Mouse (Mus musculus): ENCODE measurements around the gene Pard6b. TPM values are rescaled to one million over a fixed set of nuclear protein-coding genes. Genes with fewer than 3 reads are reported as not detected.

The Pard6b gene
- polyA plus RNA-seq, 1 experiment from 2014 or later = 10.4 TPM

DNA sequence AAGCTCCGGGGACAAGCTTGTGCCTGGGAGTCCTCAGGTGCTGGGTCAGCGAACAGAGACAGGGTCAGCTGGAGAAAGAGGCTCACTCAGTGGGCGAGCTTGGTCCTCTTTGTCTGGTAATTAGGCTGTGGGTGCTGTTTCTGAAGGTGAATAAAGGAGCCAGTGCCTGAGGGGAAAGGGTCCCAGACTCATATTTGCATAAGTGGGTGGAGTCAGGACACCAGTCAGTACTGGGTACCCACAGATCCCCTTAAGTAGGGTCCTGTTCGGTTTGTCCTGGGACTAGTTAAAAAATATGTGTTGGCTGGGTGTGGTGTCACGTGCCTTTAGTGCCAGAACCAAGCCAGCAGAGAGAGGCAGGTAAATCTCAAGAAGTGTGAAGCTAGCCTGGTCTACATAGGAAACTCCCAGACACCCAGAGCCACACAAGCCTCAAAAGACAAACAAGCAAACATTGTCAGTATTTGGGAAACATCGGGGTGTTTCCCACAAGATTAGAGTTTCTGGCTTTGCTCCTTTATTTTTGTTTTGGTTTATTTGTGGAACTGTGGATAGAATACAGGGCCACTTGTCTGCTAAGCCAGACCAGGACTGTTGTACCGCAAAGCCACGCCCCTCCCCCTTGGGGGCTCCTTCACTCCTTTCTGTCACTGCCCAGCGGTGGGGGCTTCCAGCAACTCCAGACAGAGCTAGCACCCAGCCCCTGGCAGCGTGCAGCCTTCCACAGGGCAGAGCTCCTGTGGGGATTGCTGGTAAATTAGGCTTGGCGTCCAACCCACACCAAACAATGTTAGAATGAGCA, 44.7 kb downstream of the Pard6b start:
- no peak for DNase-seq (ENCODE audit: extremely low spot score, low spot score)
- H3K27me3 ChIP-seq (ENCODE audit: poor library complexity, severe bottlenecking) = peaks cover 8% of the 10 kb centered on the region
- H3K27ac ChIP-seq = peak overlapping the region; percentile 69; the same call in 1 of the 2 replicates
- 20% methylated on average over 11 of the region's 11 CpGs for WGBS
- H3K9me3 ChIP-seq = 0 out of 2 replicates have a peak, but pooled peaks cover 3% of the 10 kb centered on the region
- H3K4me1 ChIP-seq = peaks cover 40% of the 10 kb centered on the region
- H3K36me3 ChIP-seq (replicated peaks) = no peaks in the 10 kb centered on the region
- H3K4me3 ChIP-seq = no peak overlapping the region

DNA sequence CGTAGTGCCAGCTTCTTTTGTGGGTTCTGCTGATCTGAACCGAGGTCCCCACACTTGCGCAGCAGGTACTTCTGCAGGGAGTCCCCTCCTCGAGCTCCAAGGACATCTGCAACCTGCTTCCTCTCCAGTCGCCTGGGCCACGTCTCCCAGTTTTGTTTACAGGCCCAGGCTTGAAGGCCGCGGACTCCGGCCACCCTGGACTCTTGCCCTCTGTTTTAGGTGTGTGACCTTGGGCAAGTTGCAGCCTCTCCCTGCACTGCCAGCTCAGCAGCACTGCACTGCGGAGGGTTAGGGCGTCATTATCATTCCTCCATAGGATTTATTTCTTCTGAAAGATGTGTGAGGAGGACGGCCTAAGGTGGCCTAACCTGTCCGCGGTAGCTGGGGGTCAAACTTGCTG, 47.0 kb downstream of the Pard6b start:
- no peak for DNase-seq (ENCODE audit: extremely low spot score, low spot score)
- peaks cover 40% of the 10 kb centered on the region for H3K4me1 ChIP-seq
- H3K9me3 ChIP-seq = no peaks in the 10 kb centered on the region
- peak overlapping the region; percentile 18 for H3K4me3 ChIP-seq
- peak overlapping the region; percentile 83 for H3K27ac ChIP-seq
- no peaks in the 10 kb centered on the region for H3K36me3 ChIP-seq (replicated peaks)
- H3K27me3 ChIP-seq (ENCODE audit: poor library complexity, severe bottlenecking) = peaks cover 8% of the 10 kb centered on the region
- WGBS = 74% methylated on average over 14 of the region's 14 CpGs

DNA sequence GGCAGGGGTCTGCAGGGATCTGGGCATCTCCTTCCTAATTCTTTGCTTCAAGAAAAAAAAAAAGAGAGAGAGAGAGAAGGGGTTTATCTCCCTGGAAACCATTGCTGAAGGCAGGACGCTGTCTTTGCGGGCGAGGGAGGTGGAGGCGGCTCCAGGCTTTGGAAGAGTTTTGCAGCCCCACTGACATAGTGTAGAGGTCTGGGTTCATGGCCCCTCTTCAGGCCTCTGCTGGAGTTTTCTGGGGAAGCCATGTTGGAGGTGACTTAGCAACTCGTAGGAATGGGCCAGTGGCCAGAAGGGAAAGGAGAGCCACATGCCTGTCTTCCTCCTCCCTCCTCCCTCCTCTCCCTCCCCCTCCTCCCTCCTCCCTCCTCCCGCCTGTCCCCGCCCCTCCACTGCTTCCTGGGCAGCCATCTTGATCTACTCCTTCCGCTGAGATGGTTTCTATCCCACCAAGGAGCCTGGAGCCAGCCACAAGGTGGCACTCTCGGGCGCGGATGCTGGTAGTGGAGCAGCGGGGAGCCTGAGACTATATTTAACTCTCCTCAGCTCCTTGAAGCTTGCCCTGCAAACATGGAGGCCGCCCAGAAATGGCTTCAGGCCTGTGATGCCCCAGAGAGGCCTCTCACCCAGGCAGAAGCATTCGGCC, 47.5 kb downstream of the Pard6b start:
- H3K27me3 ChIP-seq (ENCODE audit: poor library complexity, severe bottlenecking) = peaks cover 8% of the 10 kb centered on the region
- WGBS = 28% methylated on average over 12 of the region's 14 CpGs
- no peaks in the 10 kb centered on the region for H3K36me3 ChIP-seq (replicated peaks)
- H3K4me1 ChIP-seq = peaks cover 40% of the 10 kb centered on the region
- H3K27ac ChIP-seq = peak overlapping the region; percentile 83
- peak overlapping the region; percentile 18 for H3K4me3 ChIP-seq
- no peaks in the 10 kb centered on the region for H3K9me3 ChIP-seq
- DNase-seq (ENCODE audit: extremely low spot score, low spot score) = peak; percentile 92

DNA sequence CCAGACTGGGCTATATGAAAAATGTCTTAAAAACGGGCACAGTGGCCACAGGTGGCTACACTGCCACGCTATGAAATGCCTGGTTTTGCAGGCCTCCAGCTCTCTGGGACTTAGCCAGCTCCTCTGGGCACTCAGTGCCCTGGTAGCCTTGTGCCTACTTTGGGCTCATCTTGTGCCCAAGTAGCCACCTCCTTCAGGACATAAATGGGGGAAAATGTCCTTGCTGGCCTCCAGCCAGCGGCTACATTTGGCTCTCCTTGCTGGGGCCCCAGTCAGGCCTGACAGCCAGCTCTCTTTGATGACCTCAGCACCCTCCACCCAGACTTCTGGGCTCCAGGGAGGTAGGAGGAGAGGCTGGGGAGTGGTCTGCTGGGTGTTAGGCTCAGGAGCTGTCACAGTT, 49.2 kb downstream of the Pard6b start:
- Histone ChIP-seq H3K27me3 (ENCODE audit: poor library complexity, severe bottlenecking) (no peaks in the 10 kb centered on the region), H3K9me3 (no peaks in the 10 kb centered on the region), H3K4me1 (peaks cover 27% of the 10 kb centered on the region), H3K36me3 (replicated peaks) (no peaks in the 10 kb centered on the region), H3K27ac (0 out of 2 replicates have a peak overlapping the region, but pooled peaks have one; percentile 37), H3K4me3 (no peak overlapping the region)
- 90% methylated on average over 3 of the region's 3 CpGs for WGBS
- no peak for DNase-seq (ENCODE audit: extremely low spot score, low spot score)

DNA sequence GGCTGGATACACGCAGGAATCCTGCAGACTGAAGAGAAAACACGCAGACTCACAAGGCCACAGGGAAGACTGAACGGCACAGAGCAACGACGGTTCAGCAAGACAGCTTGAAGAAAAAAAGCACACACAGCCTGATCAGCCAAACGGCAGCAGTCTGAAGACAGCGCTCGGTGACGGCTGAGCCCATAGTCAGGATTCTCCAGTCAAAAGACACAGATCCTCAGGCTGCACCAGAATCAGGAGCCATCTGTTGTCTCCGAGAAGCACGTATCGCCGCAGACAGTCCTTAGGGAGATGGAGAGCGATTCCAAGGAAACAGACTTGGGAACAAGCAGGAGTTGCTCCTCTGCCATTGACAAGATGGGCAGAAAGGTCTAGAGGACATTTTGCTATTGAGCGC, 56.4 kb downstream of the Pard6b start:
- Histone ChIP-seq H3K9me3 (no peaks in the 10 kb centered on the region), H3K27ac (no peak overlapping the region)
- no peak for DNase-seq (ENCODE audit: extremely low spot score, low spot score)

DNA sequence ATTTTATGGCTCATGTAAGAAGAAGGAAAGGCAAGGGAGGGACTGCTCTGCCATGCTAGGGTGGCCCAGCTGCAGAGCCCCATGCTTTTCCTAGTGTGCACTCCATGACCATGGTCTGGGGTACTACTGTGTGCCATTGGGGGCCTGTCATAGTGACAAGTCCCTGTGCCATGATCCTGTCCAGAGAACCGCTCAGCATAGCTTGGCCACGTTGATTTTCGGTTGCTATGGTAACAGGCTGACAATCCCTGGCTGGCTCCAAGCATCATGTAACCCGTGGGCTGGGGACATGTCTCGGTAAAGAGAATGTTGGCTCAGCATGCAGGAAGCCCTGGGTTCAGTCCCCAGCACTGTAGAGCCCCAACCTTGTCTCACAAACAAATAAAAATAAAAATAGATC, 63.0 kb downstream of the Pard6b start:
- Histone ChIP-seq H3K4me1 (peaks cover 26% of the 10 kb centered on the region), H3K36me3 (replicated peaks) (no peaks in the 10 kb centered on the region), H3K9me3 (no peaks in the 10 kb centered on the region), H3K4me3 (no peak overlapping the region), H3K27me3 (ENCODE audit: poor library complexity, severe bottlenecking) (no peaks in the 10 kb centered on the region), H3K27ac (no peak overlapping the region)
- DNase-seq (ENCODE audit: extremely low spot score, low spot score) = no peak
- WGBS = 53% methylated on average over 5 of the region's 5 CpGs

More for the DNA sequence above, 56.4 kb downstream of the Pard6b start:
- Histone ChIP-seq H3K36me3 (replicated peaks) (no peaks in the 10 kb centered on the region), H3K4me3 (no peak overlapping the region), H3K4me1 (no peaks in the 10 kb centered on the region), H3K27me3 (ENCODE audit: poor library complexity, severe bottlenecking) (no peaks in the 10 kb centered on the region)
- 85% methylated on average over 15 of the region's 15 CpGs for WGBS

DNA sequence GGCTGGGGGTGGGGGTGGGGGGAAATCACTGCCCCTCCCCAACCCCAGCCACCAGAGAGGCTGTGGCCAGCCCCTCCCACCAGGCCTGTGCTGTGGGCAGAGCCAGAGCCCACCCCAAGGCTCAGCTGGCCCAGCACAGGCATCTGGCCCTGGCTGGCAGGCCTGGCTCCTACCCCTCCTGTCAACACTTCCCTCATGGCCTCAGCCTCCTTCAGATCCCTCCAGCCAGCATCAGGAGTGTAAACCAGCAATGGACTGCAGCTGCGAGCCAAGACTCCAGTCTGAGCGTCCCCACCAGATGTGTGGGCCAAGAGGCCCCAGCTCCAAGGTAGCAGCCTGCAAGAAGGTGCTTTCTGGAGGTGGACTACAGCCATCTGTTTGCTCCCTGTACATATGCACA, 64.6 kb downstream of the Pard6b start:
- H3K27me3 ChIP-seq (ENCODE audit: poor library complexity, severe bottlenecking) = no peaks in the 10 kb centered on the region
- H3K4me1 ChIP-seq = peaks cover 26% of the 10 kb centered on the region
- no peak overlapping the region for H3K27ac ChIP-seq
- no peak overlapping the region for H3K4me3 ChIP-seq
- 80% methylated on average over 2 of the region's 2 CpGs for WGBS
- DNase-seq (ENCODE audit: extremely low spot score, low spot score) = no peak
- no peaks in the 10 kb centered on the region for H3K9me3 ChIP-seq
- no peaks in the 10 kb centered on the region for H3K36me3 ChIP-seq (replicated peaks)

DNA sequence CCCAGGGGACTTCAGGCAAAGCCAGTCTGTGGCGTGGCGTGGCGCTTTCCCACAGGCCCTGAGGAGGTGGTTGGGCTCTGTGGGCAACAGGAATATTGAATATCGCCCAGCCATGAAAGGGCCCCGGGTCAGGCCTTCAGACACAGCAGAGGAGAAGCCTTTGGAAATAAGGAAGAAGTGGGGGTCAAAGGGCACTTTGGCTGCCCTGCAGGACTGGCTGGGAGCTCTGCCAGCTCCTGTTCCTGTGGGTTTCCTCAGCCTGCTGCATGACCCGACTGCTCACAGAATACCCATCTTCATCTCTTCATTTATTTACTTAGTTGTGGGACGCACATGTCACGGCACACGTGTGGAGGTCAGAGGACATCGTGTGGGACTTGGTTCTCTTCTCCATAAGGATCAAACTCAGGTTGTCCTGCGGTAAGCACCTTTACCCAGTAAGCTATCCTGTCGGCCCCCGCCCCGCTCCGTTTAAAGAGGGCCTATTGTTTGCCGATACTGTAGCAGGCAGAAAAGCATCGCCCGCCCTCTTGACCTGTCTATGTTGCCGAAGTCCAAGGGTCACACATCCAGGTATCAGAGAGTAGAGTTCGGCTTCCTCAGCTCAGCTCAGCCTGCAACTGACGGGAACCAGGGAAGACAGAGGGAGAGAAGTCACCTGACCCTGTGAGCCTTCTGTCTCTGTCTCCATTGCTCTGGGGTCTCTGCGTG, 67.1 kb downstream of the Pard6b start:
- H3K27me3 ChIP-seq (ENCODE audit: poor library complexity, severe bottlenecking) = no peaks in the 10 kb centered on the region
- DNase-seq (ENCODE audit: extremely low spot score, low spot score) = no peak
- peaks cover 33% of the 10 kb centered on the region for H3K4me1 ChIP-seq
- H3K27ac ChIP-seq = no peak overlapping the region
- 71% methylated on average over 22 of the region's 22 CpGs for WGBS
- H3K36me3 ChIP-seq (replicated peaks) = no peaks in the 10 kb centered on the region
- H3K9me3 ChIP-seq = no peaks in the 10 kb centered on the region
- no peak overlapping the region for H3K4me3 ChIP-seq

DNA sequence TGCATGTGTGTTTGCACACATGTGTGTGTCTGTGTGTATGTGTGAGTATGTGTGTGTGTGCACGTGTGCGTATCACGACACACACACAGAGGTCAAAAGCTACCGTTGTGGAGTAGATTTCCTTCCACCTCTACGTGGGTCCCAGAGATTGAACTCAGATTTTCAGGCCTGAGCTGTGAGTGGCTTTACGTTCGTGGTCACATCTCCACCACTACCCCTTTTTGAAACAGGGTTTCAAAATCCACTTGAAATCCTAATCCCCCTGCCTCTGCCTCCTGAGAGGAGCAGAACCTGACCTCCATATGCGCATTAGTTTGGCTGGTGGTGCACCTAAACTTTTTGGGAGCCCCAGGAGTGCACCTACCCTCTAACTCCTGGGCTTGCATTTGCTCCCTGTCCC, 68.4 kb downstream of the Pard6b start:
- DNase-seq (ENCODE audit: extremely low spot score, low spot score) = no peak
- no peaks in the 10 kb centered on the region for H3K36me3 ChIP-seq (replicated peaks)
- H3K27ac ChIP-seq = no peak overlapping the region
- no peak overlapping the region for H3K4me3 ChIP-seq
- no peaks in the 10 kb centered on the region for H3K27me3 ChIP-seq (ENCODE audit: poor library complexity, severe bottlenecking)
- H3K4me1 ChIP-seq = peaks cover 39% of the 10 kb centered on the region
- no peaks in the 10 kb centered on the region for H3K9me3 ChIP-seq
- 93% methylated on average over 8 of the region's 8 CpGs for WGBS

Small RNA genes within 50 kb of the gene (microRNA-seq; reads per million reads assigned to microRNA genes)
- not detected for gene Gm24327

Other genes starting within 250 kb of the Pard6b start
- gene Ptpn1, start 148.9 kb upstream of the Pard6b start, polyA plus RNA-seq (2016; fragmentation: Nextera tagmentation; extraction: Ambion mirVana) = 66.0 and 66.4 TPM in 2 replicates
- gene Ripor3, start 70.4 kb upstream of the Pard6b start, polyA plus RNA-seq (2016; fragmentation: Nextera tagmentation; extraction: Ambion mirVana) = 0.59 and 0.93 TPM in 2 replicates
- 2.4 and 3.7 TPM in 2 replicates for gene Adnp, start 126.1 kb downstream of the Pard6b start, polyA plus RNA-seq (2016; fragmentation: Nextera tagmentation; extraction: Ambion mirVana)
- 18.5 and 20.7 TPM in 2 replicates for gene Gm20716, start 149.4 kb downstream of the Pard6b start, polyA plus RNA-seq (2016; fragmentation: Nextera tagmentation; extraction: Ambion mirVana)
- 70.9 and 77.6 TPM in 2 replicates for gene Dpm1, start 149.6 kb downstream of the Pard6b start, polyA plus RNA-seq (2016; fragmentation: Nextera tagmentation; extraction: Ambion mirVana)
- gene Mocs3, start 149.6 kb downstream of the Pard6b start, polyA plus RNA-seq (2016; fragmentation: Nextera tagmentation; extraction: Ambion mirVana) = 5.2 and 6.4 TPM in 2 replicates
- 2.6 and 2.7 TPM in 2 replicates for gene Kcng1, start 200.7 kb downstream of the Pard6b start, polyA plus RNA-seq (2016; fragmentation: Nextera tagmentation; extraction: Ambion mirVana)